In the genomic region with DNA sequence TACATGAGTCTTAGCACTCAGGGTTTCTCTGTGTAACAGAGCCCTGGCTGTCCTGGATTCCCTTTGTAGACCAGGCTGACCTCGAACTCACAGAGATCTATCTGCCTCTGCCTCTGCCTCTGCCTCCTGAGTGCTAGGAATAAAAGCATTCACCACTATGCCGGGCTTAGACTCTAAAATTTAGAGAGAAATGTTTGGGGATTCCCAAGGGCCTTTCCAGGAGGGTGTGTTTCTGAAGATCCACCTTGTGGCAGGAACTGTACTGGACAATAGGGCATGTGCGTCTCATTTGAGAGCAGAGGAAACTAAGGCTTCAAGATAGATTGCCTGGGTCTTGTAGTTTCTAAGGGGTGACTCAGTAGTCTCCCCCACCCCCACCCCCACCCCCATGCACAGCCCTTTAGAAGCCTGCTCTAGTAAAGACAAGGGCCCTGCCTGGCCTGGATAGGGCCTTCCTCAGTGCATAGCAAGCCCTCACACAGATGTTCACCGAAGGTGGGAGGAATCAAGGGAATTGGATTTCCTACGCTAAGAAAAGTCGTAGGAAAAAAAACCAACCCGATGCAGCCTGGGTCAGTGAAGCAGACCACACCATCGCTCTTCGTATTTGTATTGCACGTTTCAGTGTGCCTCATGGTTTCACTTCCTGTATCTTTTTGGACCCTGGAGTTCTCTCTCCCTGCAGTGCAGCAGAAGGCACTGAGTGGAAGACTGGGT, we compare ENCODE assay signal across 25 mouse cellular contexts. TPM values are rescaled to one million over a fixed set of nuclear protein-coding genes. Genes with fewer than 3 reads are reported as not detected.
A peak's percentile ranks its signal among the peaks of the same experiment; 100 is the strongest.
DNase-seq lines count a peak whose midpoint lies in the region; ATAC-seq and TF ChIP-seq lines count a peak whose summit lies in the region.
"Had no signal": no experiment of that assay in that cellular context is flagged by ENCODE, and none has a peak within 500 bp of the region (broad histone marks: within the 10 kb centered on the region; RNA-seq: fewer than 3 reads in every experiment).

No protein-coding gene starts in this region.

- no peak for ATAC-seq in kidney, postnatal 0 days (replicated peaks; ENCODE audit: low FRiP score, low read depth)
- ATAC-seq: forebrain, embryonic 15.5 days had no signal

- no peak overlapping the region for H3K9ac ChIP-seq in kidney, postnatal 0 days (ENCODE audit: low read depth, low read length)
- H3K9ac ChIP-seq: forebrain, embryonic 15.5 days; limb, embryonic 13.5 days; neural tube, embryonic 13.5 days; stomach, embryonic 15.5 days had no signal

- peaks cover 6% of the 10 kb centered on the region for H3K4me1 ChIP-seq in kidney, postnatal 0 days (replicated peaks; ENCODE audit: insufficient read depth, low read length)
- H3K4me1 ChIP-seq: forebrain, embryonic 15.5 days; limb, embryonic 13.5 days; midbrain, embryonic 10.5 days; neural tube, embryonic 13.5 days; stomach, embryonic 15.5 days had no signal

- H3K27ac ChIP-seq in kidney, postnatal 0 days: 0 out of 2 replicates have a peak overlapping the region, but pooled peaks have one; percentile 8
- H3K27ac ChIP-seq: forebrain, embryonic 15.5 days; heart, adult 2 months; hindbrain, embryonic 10.5 days; left cerebral cortex, adult 2 months; limb, embryonic 13.5 days; midbrain, embryonic 10.5 days; neural tube, embryonic 13.5 days; stomach, embryonic 15.5 days had no signal

- no peaks in the 10 kb centered on the region for H3K9me3 ChIP-seq in kidney, postnatal 0 days (replicated peaks; ENCODE audit: low read length)
- H3K9me3 ChIP-seq: forebrain, embryonic 15.5 days; G1E; hindbrain, embryonic 10.5 days; limb, embryonic 13.5 days; midbrain, embryonic 10.5 days; neural tube, embryonic 13.5 days; stomach, embryonic 15.5 days had no signal

- no peak overlapping the region for H3K4me2 ChIP-seq in kidney, postnatal 0 days (ENCODE audit: low read length)
- H3K4me2 ChIP-seq: forebrain, embryonic 15.5 days; limb, embryonic 13.5 days; neural tube, embryonic 13.5 days; stomach, embryonic 15.5 days had no signal

- DNase-seq in kidney, postnatal 0 days (ENCODE audit: low spot score): peak; percentile 24
- no peak for DNase-seq in kidney, postnatal 14 days
- peak; percentile 83 to 88 for DNase-seq in spleen, postnatal 36 days (ENCODE audit: low spot score in 2 of 2)
- DNase-seq in spleen, postnatal 10 days (ENCODE audit: low spot score in 2 of 2): no peak
- DNase-seq in induced T-regulatory cell, adult 2 months (ENCODE audit: low read depth): peak; percentile 38
- DNase-seq in splenic B cell, adult 2 months (ENCODE audit: low read depth, low spot score): peak; percentile 87
- no peak for DNase-seq in adrenal gland, adult 8-10 months
- DNase-seq in cerebellum, postnatal 25 days: no peak
- DNase-seq: cerebellum, postnatal 36 days; kidney, adult 2 months; right cerebral cortex, postnatal 14 days had no signal

- TF ChIP-seq CTCF in kidney, postnatal 0 days (IDR thresholded peaks at IDR 0.05; ENCODE audit: low read depth): no peak

- no peaks in the 10 kb centered on the region for H3K27me3 ChIP-seq in kidney, postnatal 0 days (ENCODE audit: insufficient read depth, low read length)
- no peaks in the 10 kb centered on the region for H3K27me3 ChIP-seq in splenic B cell, adult 2 months (ENCODE audit: control insufficient read depth, insufficient read depth, low read length, poor library complexity, severe bottlenecking)
- H3K27me3 ChIP-seq: forebrain, embryonic 15.5 days; limb, embryonic 13.5 days; neural tube, embryonic 13.5 days; stomach, embryonic 15.5 days had no signal

- no peaks in the 10 kb centered on the region for H3K36me3 ChIP-seq in kidney, postnatal 0 days (ENCODE audit: insufficient read depth, low read length)
- no peaks in the 10 kb centered on the region; the same call in 1 of the 2 replicates for H3K36me3 ChIP-seq in splenic B cell, adult 2 months (ENCODE audit: control insufficient read depth, insufficient read depth, low read length, poor library complexity, severe bottlenecking)
- H3K36me3 ChIP-seq: forebrain, embryonic 15.5 days; G1E; hindbrain, embryonic 10.5 days; limb, embryonic 13.5 days; midbrain, embryonic 10.5 days; neural tube, embryonic 13.5 days; stomach, embryonic 15.5 days had no signal

- H3K4me3 ChIP-seq in kidney, postnatal 0 days (replicated peaks; ENCODE audit: low read depth, low read length): no peak overlapping the region
- H3K4me3 ChIP-seq: erythroblast, embryonic 14.5 days; forebrain, embryonic 15.5 days; heart, adult 2 months; hindbrain, embryonic 10.5 days; left cerebral cortex, adult 2 months; limb, embryonic 13.5 days; midbrain, embryonic 10.5 days; neural tube, embryonic 13.5 days; stomach, embryonic 15.5 days had no signal

- WGBS in kidney, postnatal 0 days: 47% methylated on average over 10 of the region's 10 CpGs

RNA-seq across cellular contexts. Expression of a gene that starts 3.8 kb away (rescaled TPM):
- not detected in 2 replicates for polyA plus RNA-seq in kidney, postnatal 0 days (2015; fragmentation: Nextera tagmentation; extraction: Ambion mirVana)
- not detected for total RNA-seq in adrenal gland, adult 8-10 months (2022)
- total RNA-seq: G1E; gastrocnemius, adult 18-20 months; heart, adult 2 months; left cerebral cortex, adult 2 months had no signal
- polyA plus RNA-seq: embryonic facial prominence, embryonic 11.5 days; erythroblast, embryonic 14.5 days; forebrain, embryonic 15.5 days; G1E; heart, adult 2 months; heart, embryonic 16.5 days; hindbrain, embryonic 10.5 days; limb, embryonic 13.5 days; lung, embryonic 16.5 days; midbrain, embryonic 10.5 days; neural tube, embryonic 13.5 days; stomach, embryonic 15.5 days had no signal

RNA-seq across cellular contexts. Expression of a gene that starts 9.1 kb away (rescaled TPM):
- polyA plus RNA-seq in kidney, postnatal 0 days (2015; fragmentation: Nextera tagmentation; extraction: Ambion mirVana): 7.7 and 7.8 TPM in 2 replicates
- 1 to 10 TPM; 1.2 to 2.3 (median 1.6) TPM for total RNA-seq in adrenal gland, adult 8-10 months (2022)
- total RNA-seq: G1E; left cerebral cortex, adult 2 months had no signal

RNA-seq across cellular contexts. Expression of a gene that starts 29.0 kb away (rescaled TPM):
- 0.49 and 0.59 TPM in 2 replicates for polyA plus RNA-seq in kidney, postnatal 0 days (2015; fragmentation: Nextera tagmentation; extraction: Ambion mirVana)
- total RNA-seq in adrenal gland, adult 8-10 months (2022): under 1 TPM in 3 of 4 experiments, not detected in 1; 0.15 to 0.19 (median 0.17) TPM
- total RNA-seq: G1E; heart, adult 2 months; left cerebral cortex, adult 2 months had no signal
- polyA plus RNA-seq: erythroblast, embryonic 14.5 days had no signal

RNA-seq across cellular contexts. Expression of a gene that starts 32.7 kb away (rescaled TPM):
- polyA plus RNA-seq in kidney, postnatal 0 days (2015; fragmentation: Nextera tagmentation; extraction: Ambion mirVana): 42.7 and 44.6 TPM in 2 replicates
- 10 to 100 TPM; 74.0 to 91.9 (median 85.8) TPM for total RNA-seq in adrenal gland, adult 8-10 months (2022)

RNA-seq across cellular contexts. Expression of a gene that starts 47.6 kb away (rescaled TPM):
- polyA plus RNA-seq in kidney, postnatal 0 days (2015; fragmentation: Nextera tagmentation; extraction: Ambion mirVana): 0.22 and 0.37 TPM in 2 replicates
- total RNA-seq in adrenal gland, adult 8-10 months (2022): under 1 TPM in 3 of 4 experiments, not detected in 1; 0.06 to 0.43 (median 0.07) TPM
- total RNA-seq: left cerebral cortex, adult 2 months had no signal
- polyA plus RNA-seq: erythroblast, embryonic 14.5 days; forebrain, embryonic 15.5 days; G1E; neural tube, embryonic 13.5 days had no signal

Comparison
In these comparisons a context has a peak if more than half of its experiments do, and no peak if none do; other contexts are left out.
1. DNase-seq: peak in kidney, postnatal 0 days (single experiment), spleen, postnatal 36 days (2 of 2), induced T-regulatory cell, adult 2 months (single experiment) and splenic B cell, adult 2 months (single experiment); none in kidney, postnatal 14 days (single experiment), spleen, postnatal 10 days (0 of 2), adrenal gland, adult 8-10 months (single experiment) and cerebellum, postnatal 25 days (0 of 2).